Mouse (Mus musculus) embryonic facial prominence, embryonic 10.5 days (tissue): ENCODE data around the gene Fbxl16. TPM values are rescaled to one million over a fixed set of nuclear protein-coding genes. Genes with fewer than 3 reads are reported as not detected.
A peak's percentile ranks its signal among the peaks of the same experiment; 100 is the strongest.

ENCODE experiments used
- DNase-seq: peaks from one replicate; pipeline ENCODE4 v3.0.0-alpha.2; 2017; ENCODE audit warnings: low spot score
- H3K27ac ChIP-seq: fragments of 300-500 bp; sonication (generic); replicated peaks from 2 replicates; pipeline ENCODE4 v1.5.1; 2016; ENCODE audit warnings: mild to moderate bottlenecking
- H3K27me3 ChIP-seq: fragments of 300-500 bp; sonication (generic); replicated peaks from 2 replicates; pipeline ENCODE4 v1.6.1; 2016; ENCODE audit warnings: low read depth, mild to moderate bottlenecking; ENCODE audit not compliant: poor library complexity, severe bottlenecking
- H3K36me3 ChIP-seq: fragments of 300-500 bp; sonication (generic); replicated peaks from 2 replicates; pipeline ENCODE4 v1.6.1; 2016; ENCODE audit warnings: mild to moderate bottlenecking, moderate library complexity
- H3K4me1 ChIP-seq: fragments of 300-500 bp; sonication (generic); 2 replicates; pipeline ENCODE4 v1.6.1; 2016
- H3K4me3 ChIP-seq: fragments of 300-500 bp; sonication (generic); 2 replicates; pipeline ENCODE4 v1.5.1; 2016; ENCODE audit warnings: mild to moderate bottlenecking, moderate library complexity
- H3K9me3 ChIP-seq: fragments of 300-500 bp; sonication (generic); 2 replicates; pipeline ENCODE4 v1.6.1; 2016; ENCODE audit warnings: mild to moderate bottlenecking
- WGBS: fragments of 180-500 bp; shearing (Covaris S2); methylation state at CpG from one replicate; pipeline ENCODE4 v1.1.7; 2016; 5-methylcytosine and 5-hydroxymethylcytosine counted together
- polyA plus RNA-seq: library from polyadenylated mRNA; unstranded; fragments of >200 nt; fragmentation: Nextera tagmentation; extraction: Ambion mirVana; gene quantifications from 2 replicates; pipeline ENCODE4 v1.2.1, GENCODE M21; 2016

The Fbxl16 gene
- polyA plus RNA-seq, 1 experiment from 2014 or later = 5.0 TPM

- Histone ChIP-seq H3K27me3 (no peaks in the 10 kb centered on the region), H3K4me1 (peaks cover 85% of the 10 kb centered on the region), H3K9me3 (no peaks in the 10 kb centered on the region), H3K36me3 (peaks cover 60% of the 10 kb centered on the region), H3K4me3 (peak overlapping the region; percentile 81), H3K27ac (peak overlapping the region; percentile 95)
- DNase-seq = peak; percentile 99
- WGBS = under 1% methylated on average over 77 of the region's 77 CpGs
These were observed 23.8 kb downstream of the Fbxl16 start for GRCm38 (mm10) chr17:25832436-25833290.

GRCm38 (mm10) chr17:25833291-25833663 lies 24.4 kb downstream of the Fbxl16 start, which contains the start of gene Stub1:
TSS of gene Stub1 (minus strand) at chr17:25833404.
- Histone ChIP-seq H3K27ac (peak within 1 kb of the TSS; percentile 95), H3K27me3 (no peaks in the 10 kb centered on the region), H3K4me3 (peak within 1 kb of the TSS; percentile 81), H3K9me3 (no peaks in the 10 kb centered on the region), H3K4me1 (peaks cover 85% of the 10 kb centered on the region), H3K36me3 (peaks cover 60% of the 10 kb centered on the region)
- WGBS = under 1% methylated on average over 24 of the region's 24 CpGs
- peak; percentile 90 for DNase-seq

- peak overlapping the region; percentile 95 for H3K27ac ChIP-seq
- no peak for DNase-seq
- H3K9me3 ChIP-seq = no peaks in the 10 kb centered on the region
- peaks cover 67% of the 10 kb centered on the region for H3K36me3 ChIP-seq
- H3K4me3 ChIP-seq = peak overlapping the region; percentile 81
- H3K4me1 ChIP-seq = peaks cover 81% of the 10 kb centered on the region
- 55% methylated on average over 6 of the region's 6 CpGs for WGBS
- H3K27me3 ChIP-seq = no peaks in the 10 kb centered on the region
These were observed 25.2 kb downstream of the Fbxl16 start for GRCm38 (mm10) chr17:25833961-25834594.

DNA sequence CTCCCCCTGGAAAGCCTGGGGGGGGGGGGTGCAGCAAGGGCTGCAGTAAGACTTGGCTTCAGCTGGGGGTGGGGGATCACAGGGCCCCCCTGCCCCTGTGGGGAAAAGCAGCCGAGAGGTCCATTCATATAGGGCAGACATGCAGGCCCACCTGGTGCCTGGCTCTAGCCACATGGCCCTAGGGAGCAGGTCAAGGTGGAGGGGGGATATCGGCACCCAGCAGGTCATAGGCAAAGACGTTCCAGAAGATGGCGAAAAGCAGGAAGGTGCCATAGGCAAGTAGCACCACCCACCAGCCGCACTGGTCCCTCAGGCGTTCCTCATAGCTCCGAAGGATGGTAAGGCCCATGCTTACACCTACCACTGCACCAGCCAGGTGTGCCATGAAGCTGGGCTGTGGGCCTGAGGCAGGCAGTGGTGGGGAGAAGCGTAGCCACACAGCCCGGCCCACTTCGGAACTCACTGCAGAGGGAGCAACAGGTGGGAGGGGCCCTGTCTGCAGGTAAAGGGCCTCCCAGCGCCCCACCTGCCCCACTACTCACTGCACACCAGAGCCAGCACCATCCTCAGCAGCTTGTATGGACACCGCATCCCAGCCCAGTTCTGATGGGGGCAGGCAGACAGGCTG lies 25.8 kb downstream of the Fbxl16 start:
- DNase-seq = no peak
- Histone ChIP-seq H3K4me3 (peak overlapping the region; percentile 81), H3K27ac (peak overlapping the region; percentile 95), H3K36me3 (peaks cover 70% of the 10 kb centered on the region), H3K27me3 (no peaks in the 10 kb centered on the region), H3K9me3 (no peaks in the 10 kb centered on the region), H3K4me1 (peaks cover 75% of the 10 kb centered on the region)
- 86% methylated on average over 12 of the region's 12 CpGs for WGBS

DNA sequence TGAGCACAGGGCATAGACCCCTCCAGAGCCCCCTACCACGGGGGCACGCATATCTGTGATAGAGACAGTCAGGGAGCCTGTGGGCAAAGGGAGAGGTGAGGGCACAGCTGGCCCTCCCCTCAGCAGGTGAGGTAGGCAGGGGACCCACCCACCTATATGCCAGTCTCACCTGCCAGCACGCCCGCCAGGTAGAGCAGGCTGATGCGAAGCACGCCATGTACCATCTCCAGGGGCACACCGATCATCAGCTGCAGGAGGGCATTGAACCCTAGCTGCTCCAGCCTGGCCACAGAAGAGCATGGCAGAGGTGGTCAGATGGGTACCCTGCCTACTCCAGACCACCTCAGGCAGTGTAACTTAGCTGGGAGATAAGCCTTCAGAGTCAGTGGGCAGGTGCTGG lies 26.4 kb downstream of the Fbxl16 start:
- Histone ChIP-seq H3K27me3 (no peaks in the 10 kb centered on the region), H3K36me3 (peaks cover 70% of the 10 kb centered on the region), H3K4me3 (peak overlapping the region; percentile 81), H3K4me1 (peaks cover 69% of the 10 kb centered on the region), H3K9me3 (no peaks in the 10 kb centered on the region), H3K27ac (no peak overlapping the region)
- DNase-seq = no peak
- WGBS = 96% methylated on average over 7 of the region's 7 CpGs

GRCm38 (mm10) chr17:25835816-25836215 lies 26.9 kb downstream of the Fbxl16 start:
- H3K9me3 ChIP-seq = no peaks in the 10 kb centered on the region
- H3K4me1 ChIP-seq = peaks cover 64% of the 10 kb centered on the region
- H3K27me3 ChIP-seq = no peaks in the 10 kb centered on the region
- WGBS = 92% methylated on average over 16 of the region's 16 CpGs
- peak overlapping the region; percentile 59; the same call in 1 of the 2 replicates for H3K4me3 ChIP-seq
- no peak overlapping the region for H3K27ac ChIP-seq
- no peak for DNase-seq
- H3K36me3 ChIP-seq = peaks cover 70% of the 10 kb centered on the region

DNA sequence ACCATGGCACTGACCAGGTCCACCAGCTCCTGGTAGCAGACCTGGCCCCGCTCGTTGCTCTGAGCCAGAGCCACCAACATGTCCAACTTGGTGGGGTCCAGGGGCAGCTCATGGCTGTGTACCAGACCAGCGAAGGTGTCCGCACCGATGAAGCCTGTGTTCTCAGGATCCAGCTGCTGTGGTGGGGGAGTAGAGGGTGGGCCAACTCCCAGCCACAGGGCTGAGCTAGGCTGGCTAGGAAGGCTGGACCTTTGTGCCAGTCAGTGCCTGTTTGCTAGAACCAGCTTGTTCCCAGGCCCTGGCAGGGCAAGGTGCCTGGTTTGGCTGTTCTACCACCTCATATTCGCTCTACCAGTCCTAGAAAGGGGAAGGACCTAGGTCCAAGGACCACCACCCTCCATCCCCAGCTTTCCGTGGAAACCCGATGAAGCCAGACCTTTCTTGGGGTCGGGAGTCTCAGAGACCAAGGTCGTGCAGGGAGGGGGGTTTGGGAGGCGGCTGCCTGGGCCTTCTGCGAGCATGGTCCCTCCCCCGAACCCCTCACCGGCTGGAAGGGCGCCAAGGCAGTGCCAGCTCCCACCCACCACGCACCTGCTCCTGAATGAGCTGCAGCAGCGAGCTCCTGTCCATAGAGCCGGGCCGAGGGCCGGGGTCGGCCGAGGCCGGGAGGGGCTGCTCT lies 27.7 kb downstream of the Fbxl16 start:
- Histone ChIP-seq H3K9me3 (no peaks in the 10 kb centered on the region), H3K36me3 (peaks cover 70% of the 10 kb centered on the region), H3K27ac (peak overlapping the region; percentile 80), H3K4me1 (peaks cover 57% of the 10 kb centered on the region), H3K27me3 (no peaks in the 10 kb centered on the region), H3K4me3 (peak overlapping the region; percentile 59)
- 22% methylated on average over 23 of the region's 23 CpGs for WGBS
- peak; percentile 20 for DNase-seq

DNA sequence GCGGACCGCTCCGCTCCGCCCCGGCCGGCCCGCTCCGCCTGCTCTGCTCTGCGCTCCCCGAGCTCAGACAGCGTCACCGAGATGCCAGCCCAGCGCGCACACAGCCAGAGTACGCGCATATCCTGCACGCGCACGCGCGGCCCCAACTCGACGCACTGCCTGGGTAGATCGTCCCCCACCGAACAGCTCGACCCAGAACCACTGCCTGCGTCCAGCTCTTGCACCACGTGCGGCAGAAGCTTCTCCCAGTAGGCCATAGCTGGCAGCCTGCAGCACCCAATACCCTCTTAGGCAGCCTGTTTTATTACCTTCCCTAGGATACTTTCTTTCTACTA lies 28.2 kb downstream of the Fbxl16 start, which contains the start of gene Rhbdl1:
Gene Rhbdl1, minus strand, starts transcription at position 220 of the 335 bp plus-strand sequence.
- peak within 1 kb of the TSS; percentile 80 for H3K27ac ChIP-seq
- 3% methylated on average over 29 of the region's 29 CpGs for whole genome bisulfite sequencing
- no peaks in the 10 kb centered on the region for H3K9me3 ChIP-seq
- DNase-seq = peak; percentile 77
- H3K27me3 ChIP-seq = no peaks in the 10 kb centered on the region
- peaks cover 52% of the 10 kb centered on the region for H3K4me1 ChIP-seq
- H3K4me3 ChIP-seq = peak within 1 kb of the TSS; percentile 59
- H3K36me3 ChIP-seq = peaks cover 70% of the 10 kb centered on the region

GRCm38 (mm10) chr17:25837533-25837932 lies 28.6 kb downstream of the Fbxl16 start:
- peak; percentile 23 for DNase-seq
- H3K36me3 ChIP-seq = peaks cover 75% of the 10 kb centered on the region

GRCm38 (mm10) chr17:25838904-25839303 lies 30.0 kb downstream of the Fbxl16 start:
- Histone ChIP-seq H3K36me3 (peaks cover 84% of the 10 kb centered on the region), H3K27me3 (no peaks in the 10 kb centered on the region), H3K27ac (no peak overlapping the region), H3K9me3 (no peaks in the 10 kb centered on the region), H3K4me1 (peaks cover 57% of the 10 kb centered on the region), H3K4me3 (no peak overlapping the region)
- no peak for DNase-seq
- 85% methylated on average over 4 of the region's 4 CpGs for WGBS

More at GRCm38 (mm10) chr17:25837533-25837932, 28.6 kb downstream of the Fbxl16 start:
- H3K4me1 ChIP-seq = peaks cover 52% of the 10 kb centered on the region
- WGBS = 61% methylated on average over 3 of the region's 3 CpGs
- peak overlapping the region; percentile 80; the same call in 1 of the 2 replicates for H3K27ac ChIP-seq
- no peaks in the 10 kb centered on the region for H3K27me3 ChIP-seq
- no peaks in the 10 kb centered on the region for H3K9me3 ChIP-seq
- peak overlapping the region; percentile 59 for H3K4me3 ChIP-seq

DNA sequence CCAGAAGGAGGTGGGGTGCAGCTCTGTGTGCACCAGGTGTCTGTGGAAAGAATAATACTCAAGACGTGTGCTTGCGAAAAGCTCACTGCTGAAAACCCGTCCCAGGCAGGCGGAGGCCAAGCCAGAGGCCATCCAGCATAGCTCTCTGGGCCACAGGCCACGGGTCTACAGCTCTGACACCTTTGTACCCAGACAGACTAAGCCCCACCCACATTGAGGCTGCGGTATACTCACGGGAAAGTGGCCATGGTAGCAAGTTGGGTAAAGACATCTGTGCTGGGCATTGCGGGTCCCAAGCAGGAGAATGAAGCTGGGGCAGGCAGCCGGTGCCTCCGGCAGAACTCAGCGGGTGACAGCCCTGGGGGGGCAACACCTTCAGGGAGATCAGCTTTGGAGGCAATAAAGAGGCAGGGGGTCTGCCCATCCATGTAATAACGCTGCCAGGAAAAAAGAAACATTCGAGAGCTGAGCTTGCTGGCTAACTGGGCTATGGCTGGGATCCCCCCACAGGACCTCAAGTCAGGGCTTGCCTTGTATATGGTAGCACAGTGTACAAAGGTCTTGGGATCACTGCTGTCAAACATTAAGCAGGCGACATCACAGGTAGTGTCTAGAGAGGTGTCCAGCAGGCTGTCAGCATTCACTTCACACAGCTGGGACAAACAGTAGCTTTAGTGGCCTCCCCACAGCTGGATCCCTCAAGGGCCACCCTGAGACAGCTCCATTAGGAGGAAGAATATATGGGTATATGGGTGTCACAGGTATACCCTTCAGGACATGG lies 30.8 kb downstream of the Fbxl16 start:
- H3K4me1 ChIP-seq = peaks cover 52% of the 10 kb centered on the region
- DNase-seq = no peak
- H3K27me3 ChIP-seq = no peaks in the 10 kb centered on the region
- no peak overlapping the region; the same call in 1 of the 2 replicates for H3K4me3 ChIP-seq
- WGBS = 86% methylated on average over 14 of the region's 14 CpGs
- H3K9me3 ChIP-seq = no peaks in the 10 kb centered on the region
- H3K36me3 ChIP-seq = peaks cover 81% of the 10 kb centered on the region
- no peak overlapping the region for H3K27ac ChIP-seq
